Mouse (Mus musculus) spleen, adult 2 months (tissue): Measurements from ENCODE around the gene Slc6a2.

Source experiments
- CTCF ChIP-seq: fragments of 200-500 bp; IDR thresholded peaks from 2 replicates; pipeline ENCODE4 v1.5.1; 2011; ENCODE audit warnings: mild to moderate bottlenecking, inconsistent platforms; ENCODE audit not compliant: insufficient read depth, insufficient read length, insufficient replicate concordance; ENCODE audit errors: extremely low read depth
- POLR2A ChIP-seq: fragments of 200-500 bp; IDR thresholded peaks from 2 replicates; pipeline ENCODE4 v1.6.1; 2011; ENCODE audit warnings: low read depth, low read length, inconsistent platforms

GRCm38 (mm10) chr8:92984376-92984775 is 24.5 kb downstream of the Slc6a2 start:
- TF ChIP-seq POLR2A (no peak), CTCF (no peak)
